Mouse (Mus musculus) liver, postnatal 0 days (tissue): ENCODE measurements around the gene Dlx4. TPM values are rescaled to one million over a fixed set of nuclear protein-coding genes. Genes with fewer than 3 reads are reported as not detected.

Experiments used
- ATAC-seq: fragments of 200-750 bp; cut with Nextera tagmentation; 2 replicates; pipeline ENCODE4 v1.8.0; 2017; ENCODE audit warnings: mild to moderate bottlenecking, moderate library complexity
- DNase-seq: peaks from one replicate; pipeline ENCODE4 v3.0.0-alpha.2; 2016
- H3K27ac ChIP-seq: fragments of 300-500 bp; sonication (generic); 2 replicates; pipeline ENCODE4 v1.5.1; 2014; ENCODE audit warnings: antibody characterized with exemption, moderate library complexity, mild to moderate bottlenecking, low read depth
- H3K27me3 ChIP-seq: fragments of 300-500 bp; sonication (generic); 2 replicates; pipeline ENCODE4 v1.6.1; 2014; ENCODE audit warnings: low read length, control low read depth, mixed read lengths; ENCODE audit not compliant: insufficient read depth
- H3K36me3 ChIP-seq: fragments of 300-500 bp; sonication (generic); replicated peaks from 2 replicates; pipeline ENCODE4 v1.6.1; 2014; ENCODE audit warnings: mild to moderate bottlenecking, control low read depth, low read length, moderate library complexity, mixed read lengths; ENCODE audit not compliant: insufficient read depth
- H3K4me1 ChIP-seq: fragments of 300-500 bp; sonication (generic); 2 replicates; pipeline ENCODE4 v1.6.1; 2014; ENCODE audit warnings: antibody characterized with exemption, mild to moderate bottlenecking, control low read depth; ENCODE audit not compliant: insufficient read depth
- H3K4me2 ChIP-seq: fragments of 300-500 bp; sonication (generic); 2 replicates; pipeline ENCODE4 v1.6.1; 2014; ENCODE audit warnings: low read depth, mild to moderate bottlenecking, low read length, moderate library complexity, mixed read lengths
- H3K4me3 ChIP-seq: fragments of 300-500 bp; sonication (generic); 2 replicates; pipeline ENCODE4 v1.5.1; 2014; ENCODE audit warnings: low read depth, low read length
- H3K9ac ChIP-seq: fragments of 300-500 bp; sonication (generic); replicated peaks from 2 replicates; pipeline ENCODE4 v1.6.1; 2014; ENCODE audit warnings: mild to moderate bottlenecking, moderate library complexity
- H3K9me3 ChIP-seq: fragments of 300-500 bp; sonication (generic); 2 replicates; pipeline ENCODE4 v1.6.1; 2016; ENCODE audit warnings: mild to moderate bottlenecking, control low read depth, low read length, mixed read lengths
- CTCF ChIP-seq: sonication (generic); IDR thresholded peaks from 2 replicates; pipeline ENCODE4 v1.5.1; 2016; ENCODE audit warnings: antibody characterized with exemption, low read depth
- EP300 ChIP-seq: IDR thresholded peaks from 2 replicates; pipeline ENCODE4 v1.6.1; 2016; ENCODE audit warnings: antibody characterized with exemption, low read depth, mild to moderate bottlenecking
- WGBS: fragments of 180-500 bp; shearing (Covaris S2); extraction: QIAGEN DNeasy Blood & Tissue Kit; methylation state at CpG from one replicate; pipeline ENCODE4 v1.1.7; 2014; ENCODE audit not compliant: insufficient replicate concordance; 5-methylcytosine and 5-hydroxymethylcytosine counted together
- polyA plus RNA-seq: library from polyadenylated mRNA; unstranded; fragments of >200 nt; fragmentation: Nextera tagmentation; extraction: Ambion mirVana; gene quantifications from 2 replicates; pipeline ENCODE4 v1.2.1, GENCODE M21; 2015

Gene Dlx4
- polyA plus RNA-seq, 1 experiment from 2014 or later = 0.08 TPM

- 1% methylated on average over 33 of the region's 34 CpGs for WGBS
- no peaks in the 10 kb centered on the region for H3K36me3 ChIP-seq
- H3K9ac ChIP-seq = no peak overlapping the region
- TF ChIP-seq EP300 (no peak), CTCF (no peak)
- peak; percentile 25; the same call in 1 of the 2 replicates for ATAC-seq
- H3K4me2 ChIP-seq = peak overlapping the region; percentile 80
- peak overlapping the region; percentile 49 for H3K4me3 ChIP-seq
- H3K27ac ChIP-seq = no peak overlapping the region
- H3K4me1 ChIP-seq = peaks cover 15% of the 10 kb centered on the region
- H3K9me3 ChIP-seq = no peaks in the 10 kb centered on the region
- DNase-seq = peak; percentile 28
- peaks cover 97% of the 10 kb centered on the region for H3K27me3 ChIP-seq
Observed at GRCm38 (mm10) chr11:95144946-95145483, 1.0 kb downstream of the Dlx4 start.

GRCm38 (mm10) chr11:95144091-95144945, 1.7 kb downstream of the Dlx4 start:
- Histone ChIP-seq H3K9ac (no peak overlapping the region), H3K4me2 (peak overlapping the region; percentile 80; the same call in 1 of the 2 replicates), H3K27ac (no peak overlapping the region), H3K4me3 (peak overlapping the region; percentile 49), H3K9me3 (no peaks in the 10 kb centered on the region), H3K27me3 (peaks cover 98% of the 10 kb centered on the region), H3K4me1 (peaks cover 15% of the 10 kb centered on the region), H3K36me3 (no peaks in the 10 kb centered on the region)
- DNase-seq = no peak
- no peak for ATAC-seq
- WGBS = 16% methylated on average over 9 of the region's 9 CpGs
- no peak for TF ChIP-seq CTCF
- no peak for TF ChIP-seq EP300

DNA sequence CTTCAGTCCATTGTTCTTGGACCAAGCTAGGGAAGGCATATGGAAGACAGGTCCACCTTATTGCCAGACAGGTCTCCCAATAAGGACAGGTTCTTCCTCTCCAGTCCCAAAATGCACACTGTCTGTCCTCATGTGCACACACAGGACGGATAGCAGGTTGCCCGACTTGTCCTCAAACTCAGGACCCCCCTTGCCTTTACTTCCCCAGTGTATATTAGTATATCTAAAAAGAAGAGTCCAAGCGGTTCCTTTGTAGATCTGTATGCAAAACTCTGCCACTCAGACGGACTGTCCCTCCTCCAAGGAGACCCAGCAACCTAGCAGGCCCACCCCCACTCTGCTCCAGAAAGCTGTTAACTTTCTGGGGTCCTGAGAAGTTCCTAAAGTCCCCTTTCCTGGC, 2.4 kb downstream of the Dlx4 start:
- H3K9ac ChIP-seq = no peak overlapping the region
- peaks cover 15% of the 10 kb centered on the region for H3K4me1 ChIP-seq
- ATAC-seq (no peak), DNase-seq (no peak)
- no peaks in the 10 kb centered on the region for H3K9me3 ChIP-seq
- no peaks in the 10 kb centered on the region for H3K36me3 ChIP-seq
- peaks cover 98% of the 10 kb centered on the region for H3K27me3 ChIP-seq
- TF ChIP-seq CTCF (no peak), EP300 (no peak)
- H3K4me3 ChIP-seq = no peak overlapping the region
- H3K27ac ChIP-seq = no peak overlapping the region
- H3K4me2 ChIP-seq = no peak overlapping the region
- WGBS = 15% methylated on average over 4 of the region's 4 CpGs

DNA sequence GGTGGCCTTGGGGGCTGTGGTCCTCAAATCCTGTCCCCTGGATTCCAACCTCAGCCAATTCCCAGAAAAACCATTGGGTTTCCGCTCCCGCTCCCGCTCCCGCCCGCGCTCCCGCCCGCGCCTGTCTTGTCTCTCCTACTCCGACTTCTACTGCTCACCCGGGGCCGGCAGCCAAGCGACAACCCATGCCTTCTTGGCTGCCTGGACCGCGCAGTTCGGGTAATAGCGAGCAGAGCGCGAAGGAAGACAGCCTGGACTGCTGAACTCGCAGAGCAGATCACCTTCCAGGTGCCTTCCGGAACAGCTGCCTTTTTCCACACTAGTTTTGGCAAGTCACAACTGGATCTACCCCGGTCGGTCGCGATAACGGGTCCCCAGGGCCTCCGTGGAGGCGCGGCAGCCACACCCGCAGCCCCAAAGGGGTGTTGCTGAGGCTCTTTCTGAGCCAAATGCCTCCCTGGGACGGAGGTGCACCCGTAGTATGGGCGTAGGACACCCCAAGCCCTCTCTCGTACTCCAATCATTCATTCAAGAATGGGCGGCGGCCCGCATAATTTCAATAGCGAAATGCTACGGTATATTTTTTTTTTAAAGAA, 3.0 kb downstream of the Dlx4 start:
- peaks cover 98% of the 10 kb centered on the region for H3K27me3 ChIP-seq
- TF ChIP-seq CTCF (no peak), EP300 (no peak)
- no peak for ATAC-seq
- H3K36me3 ChIP-seq = no peaks in the 10 kb centered on the region
- peak overlapping the region; percentile 10; the same call in 1 of the 2 replicates for H3K4me3 ChIP-seq
- H3K4me2 ChIP-seq = no peak overlapping the region
- no peak for DNase-seq
- no peak overlapping the region for H3K9ac ChIP-seq
- no peaks in the 10 kb centered on the region for H3K9me3 ChIP-seq
- peaks cover 15% of the 10 kb centered on the region for H3K4me1 ChIP-seq
- 3% methylated on average over 39 of the region's 39 CpGs for WGBS
- H3K27ac ChIP-seq = no peak overlapping the region

- 8% methylated on average over 10 of the region's 10 CpGs for WGBS
- ATAC-seq = no peak
- Histone ChIP-seq H3K4me2 (no peak overlapping the region), H3K36me3 (no peaks in the 10 kb centered on the region), H3K4me1 (peaks cover 15% of the 10 kb centered on the region), H3K9ac (no peak overlapping the region), H3K27me3 (peaks cover 98% of the 10 kb centered on the region), H3K27ac (no peak overlapping the region), H3K9me3 (no peaks in the 10 kb centered on the region), H3K4me3 (no peak overlapping the region)
- no peak for DNase-seq
- TF ChIP-seq EP300 = no peak
- TF ChIP-seq CTCF = no peak
Observed at GRCm38 (mm10) chr11:95142258-95142657, 3.8 kb downstream of the Dlx4 start.

GRCm38 (mm10) chr11:95139871-95140270, 6.2 kb downstream of the Dlx4 start:
- no peak overlapping the region for H3K4me3 ChIP-seq
- no peak overlapping the region for H3K4me2 ChIP-seq
- H3K9me3 ChIP-seq = no peaks in the 10 kb centered on the region
- no peak overlapping the region for H3K27ac ChIP-seq
- H3K27me3 ChIP-seq = peaks cover 80% of the 10 kb centered on the region
- no peak for DNase-seq
- TF ChIP-seq EP300 (no peak), CTCF (no peak)
- peaks cover 5% of the 10 kb centered on the region for H3K4me1 ChIP-seq
- H3K36me3 ChIP-seq = no peaks in the 10 kb centered on the region
- ATAC-seq = no peak
- H3K9ac ChIP-seq = no peak overlapping the region
- 51% methylated on average over 5 of the region's 5 CpGs for WGBS
